Mouse (Mus musculus) CH12.LX (cell line): ENCODE measurements at regions not wholly inside any gene's neighbourhood (a gene's known extent, or its start where the extent isn't known, plus 50 kb on each side); places are given as distances from the start of the nearest gene placed in this dataset.

ENCODE experiments used
- BHLHE40 ChIP-seq: IDR thresholded peaks from 2 replicates; pipeline ENCODE4 v1.6.1; 2011; ENCODE audit warnings: mild to moderate bottlenecking, low read depth, low read length, improper control_type of control experiment
- CTCF ChIP-seq, 2 experiments: IDR thresholded peaks in 1 of 2; conservative IDR thresholded peaks in 1 of 2; 2 replicates each; pipeline ENCODE4 v1.5.1; 2011 to 2012; ENCODE audit warnings: low read depth in 2 of 2, low read length in 2 of 2, improper control_type of control experiment in 1 of 2, inconsistent platforms in 1 of 2, mild to moderate bottlenecking in 1 of 2, moderate library complexity in 1 of 2
- EP300 ChIP-seq: IDR thresholded peaks from 2 replicates; pipeline ENCODE4 v1.6.1; 2011; ENCODE audit warnings: low read length, improper control_type of control experiment
- GABPA ChIP-seq: IDR thresholded peaks from 2 replicates; pipeline ENCODE4 v1.6.1; 2012; ENCODE audit warnings: low read depth, low read length, improper control_type of control experiment, inconsistent platforms; ENCODE audit not compliant: insufficient replicate concordance
- HCFC1 ChIP-seq: IDR thresholded peaks from 2 replicates; pipeline ENCODE4 v1.6.1; 2012; ENCODE audit warnings: low read depth, mild to moderate bottlenecking, inconsistent platforms, low read length, improper control_type of control experiment
- MAFK ChIP-seq: IDR thresholded peaks from 2 replicates; pipeline ENCODE4 v1.6.1; 2011; ENCODE audit warnings: low read length, improper control_type of control experiment; ENCODE audit not compliant: insufficient replicate concordance
- MAX ChIP-seq: IDR thresholded peaks from 2 replicates; pipeline ENCODE4 v1.6.1; 2011; ENCODE audit warnings: low read length, improper control_type of control experiment
- MEF2A ChIP-seq: IDR thresholded peaks from 2 replicates; pipeline ENCODE4 v1.6.1; 2014; ENCODE audit warnings: low read depth, mild to moderate bottlenecking, inconsistent platforms, low read length, improper control_type of control experiment, borderline replicate concordance
- NRF1 ChIP-seq: IDR thresholded peaks from 2 replicates; pipeline ENCODE4 v1.6.1; 2014; ENCODE audit warnings: low read depth, mild to moderate bottlenecking, inconsistent platforms, low read length, improper control_type of control experiment, moderate library complexity
- POLR2A ChIP-seq: IDR thresholded peaks from 2 replicates; pipeline ENCODE4 v1.6.1; 2011; ENCODE audit warnings: low read depth, mild to moderate bottlenecking, improper control_type of control experiment, low read length
- POLR2AphosphoS2 ChIP-seq: IDR thresholded peaks from 2 replicates; pipeline ENCODE4 v1.6.1; 2011; ENCODE audit warnings: low read depth, low read length, improper control_type of control experiment
- RCOR1 ChIP-seq: conservative IDR thresholded peaks from 2 replicates; pipeline ENCODE4 v1.6.1; 2012; ENCODE audit warnings: low read depth, mild to moderate bottlenecking, inconsistent platforms, low read length, improper control_type of control experiment
- SMC3 ChIP-seq: IDR thresholded peaks from 2 replicates; pipeline ENCODE4 v1.6.1; 2011; ENCODE audit warnings: low read depth, low read length, improper control_type of control experiment
- USF1 ChIP-seq: IDR thresholded peaks from 2 replicates; pipeline ENCODE4 v1.6.1; 2014; ENCODE audit warnings: low read depth, mild to moderate bottlenecking, inconsistent platforms, low read length, improper control_type of control experiment

DNA sequence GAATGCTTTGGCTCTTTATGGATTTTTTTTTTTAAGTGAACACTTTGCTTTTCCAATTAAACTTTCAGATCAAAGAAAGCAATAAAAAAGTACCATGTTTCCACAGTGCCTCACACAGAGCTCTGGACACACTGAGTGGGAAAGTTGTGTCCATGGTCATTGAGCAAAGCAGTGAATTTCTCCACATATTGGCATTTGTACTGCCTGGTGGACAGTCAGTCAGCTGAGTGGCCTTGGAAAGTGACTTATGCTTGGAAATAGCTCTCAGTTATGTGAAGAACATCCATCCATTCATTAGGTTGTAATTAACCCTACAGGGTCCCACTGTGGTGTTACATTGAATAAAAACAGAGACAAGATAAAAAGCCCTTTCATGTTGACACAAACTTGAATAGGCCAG lies 373.8 kb upstream of the Arid1b start:
- TF ChIP-seq POLR2A (no peak), POLR2AphosphoS2 (no peak), EP300 (no peak), GABPA (no peak), CTCF (conservative IDR thresholded peaks at IDR 0.05 in 1 of 2, IDR thresholded peaks at IDR 0.05 in 1 of 2; ENCODE audit: low read depth in 2 of 2, low read length in 2 of 2) (no peak), NRF1 (no peak), MAX (no peak), BHLHE40 (no peak), HCFC1 (no peak), USF1 (no peak), RCOR1 (no peak), MEF2A (no peak), SMC3 (no peak), MAFK (no peak)
